Mouse (Mus musculus): ENCODE data around the gene Hrasls5. TPM values are rescaled to one million over a fixed set of nuclear protein-coding genes. Genes with fewer than 3 reads are reported as not detected.

Hrasls5 gene
- polyA plus RNA-seq, 1 experiment from 2014 or later, result not detected

DNA sequence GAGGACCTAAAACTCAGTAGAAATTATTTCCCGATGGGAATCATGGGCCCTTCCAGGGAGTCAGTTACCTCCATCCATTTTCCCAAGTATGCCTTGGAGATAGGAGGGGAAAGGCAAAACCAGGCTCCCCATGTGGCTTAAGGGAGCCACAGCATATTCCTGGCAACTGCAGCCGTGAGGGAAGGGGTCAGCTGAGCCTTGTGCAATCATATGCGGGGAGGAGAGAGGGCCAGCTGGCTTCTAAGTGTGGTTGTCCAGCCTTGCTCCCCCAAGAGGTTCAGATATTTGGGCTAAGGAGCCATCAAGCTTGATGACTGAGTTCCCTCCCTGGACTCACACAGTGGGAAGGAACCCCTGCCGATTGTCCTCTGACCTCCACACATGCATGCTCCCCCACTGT, 10.8 kb upstream of the Hrasls5 start:
- Histone ChIP-seq H3K9me3 (ENCODE audit: control insufficient read depth, low read length) (no peaks in the 10 kb centered on the region), H3K9ac (ENCODE audit: low read length) (no peak overlapping the region), H3K4me3 (ENCODE audit: low read depth, low read length) (no peak overlapping the region), H3K36me3 (ENCODE audit: control insufficient read depth, insufficient read depth, low read length) (no peaks in the 10 kb centered on the region), H3K4me1 (replicated peaks; ENCODE audit: control insufficient read depth, insufficient read depth, low read length) (peaks cover 2% of the 10 kb centered on the region; the same call in 1 of the 2 replicates), H3K27me3 (replicated peaks; ENCODE audit: control insufficient read depth, insufficient read depth, low read length) (no peaks in the 10 kb centered on the region), H3K27ac (ENCODE audit: low read depth) (no peak overlapping the region), H3K4me2 (ENCODE audit: low read length) (no peak overlapping the region)
- WGBS, result 81% methylated on average over 4 of the region's 4 CpGs
- ATAC-seq (replicated peaks; ENCODE audit: low FRiP score, low TSS enrichment, low read depth) (no peak), DNase-seq (ENCODE audit: low spot score) (peak; percentile 45)

DNA sequence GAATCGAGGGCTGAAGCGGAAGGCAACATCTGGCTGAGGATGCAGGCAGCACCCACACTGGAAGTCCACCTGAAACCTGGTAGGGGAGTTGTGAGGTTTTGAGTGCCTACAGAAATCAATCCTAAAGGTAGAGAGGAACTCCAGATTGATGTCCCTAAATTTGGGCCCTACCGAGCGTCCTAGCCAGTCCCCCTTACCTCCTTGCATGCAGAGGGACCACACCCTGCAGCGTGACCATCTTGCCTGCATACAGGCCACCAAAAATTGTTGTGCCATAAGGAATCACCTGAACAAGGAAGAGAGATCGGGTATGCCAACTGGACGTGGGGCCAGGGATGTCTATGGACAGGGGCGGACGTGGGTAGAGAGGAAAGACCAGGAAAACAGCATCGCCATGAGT, 8.2 kb upstream of the Hrasls5 start:
- Histone ChIP-seq H3K9me3 (ENCODE audit: control insufficient read depth, low read length) (no peaks in the 10 kb centered on the region), H3K4me3 (ENCODE audit: low read depth, low read length) (no peak overlapping the region), H3K4me2 (ENCODE audit: low read length) (no peak overlapping the region), H3K4me1 (replicated peaks; ENCODE audit: control insufficient read depth, insufficient read depth, low read length) (peaks cover 10% of the 10 kb centered on the region), H3K27me3 (replicated peaks; ENCODE audit: control insufficient read depth, insufficient read depth, low read length) (no peaks in the 10 kb centered on the region), H3K36me3 (ENCODE audit: control insufficient read depth, insufficient read depth, low read length) (no peaks in the 10 kb centered on the region), H3K27ac (ENCODE audit: low read depth) (no peak overlapping the region), H3K9ac (ENCODE audit: low read length) (no peak overlapping the region)
- ATAC-seq (replicated peaks; ENCODE audit: low FRiP score, low TSS enrichment, low read depth) (no peak), DNase-seq (ENCODE audit: low spot score) (peak; percentile 36)
- whole genome bisulfite sequencing, result 90% methylated on average over 10 of the region's 10 CpGs

DNA sequence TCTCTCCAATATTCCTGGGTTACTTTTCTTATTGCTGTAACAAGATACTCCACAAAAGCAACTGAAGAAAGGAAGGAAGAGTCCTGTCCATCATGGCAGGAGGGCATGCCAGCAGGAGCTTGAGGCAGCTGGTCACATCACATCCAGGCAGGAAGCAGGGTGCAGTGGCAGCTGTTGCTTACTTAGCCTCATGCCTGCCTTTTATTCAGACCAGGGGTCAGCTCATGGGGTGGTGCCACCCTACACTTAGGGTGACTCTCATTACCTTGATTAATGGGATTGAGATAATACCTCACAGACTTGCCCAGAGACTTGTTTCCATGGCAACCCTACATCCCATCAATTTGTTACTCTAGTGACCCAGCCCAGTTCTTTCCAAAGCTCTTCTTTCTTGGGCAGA, 7.3 kb upstream of the Hrasls5 start:
- Histone ChIP-seq H3K4me2 (ENCODE audit: low read length) (no peak overlapping the region), H3K27me3 (replicated peaks; ENCODE audit: control insufficient read depth, insufficient read depth, low read length) (no peaks in the 10 kb centered on the region), H3K36me3 (ENCODE audit: control insufficient read depth, insufficient read depth, low read length) (no peaks in the 10 kb centered on the region), H3K4me1 (replicated peaks; ENCODE audit: control insufficient read depth, insufficient read depth, low read length) (peaks cover 10% of the 10 kb centered on the region), H3K4me3 (ENCODE audit: low read depth, low read length) (no peak overlapping the region), H3K9ac (ENCODE audit: low read length) (no peak overlapping the region), H3K9me3 (ENCODE audit: control insufficient read depth, low read length) (no peaks in the 10 kb centered on the region), H3K27ac (ENCODE audit: low read depth) (no peak overlapping the region)
- DNase-seq (ENCODE audit: low spot score) (no peak), ATAC-seq (replicated peaks; ENCODE audit: low FRiP score, low TSS enrichment, low read depth) (no peak)

DNA sequence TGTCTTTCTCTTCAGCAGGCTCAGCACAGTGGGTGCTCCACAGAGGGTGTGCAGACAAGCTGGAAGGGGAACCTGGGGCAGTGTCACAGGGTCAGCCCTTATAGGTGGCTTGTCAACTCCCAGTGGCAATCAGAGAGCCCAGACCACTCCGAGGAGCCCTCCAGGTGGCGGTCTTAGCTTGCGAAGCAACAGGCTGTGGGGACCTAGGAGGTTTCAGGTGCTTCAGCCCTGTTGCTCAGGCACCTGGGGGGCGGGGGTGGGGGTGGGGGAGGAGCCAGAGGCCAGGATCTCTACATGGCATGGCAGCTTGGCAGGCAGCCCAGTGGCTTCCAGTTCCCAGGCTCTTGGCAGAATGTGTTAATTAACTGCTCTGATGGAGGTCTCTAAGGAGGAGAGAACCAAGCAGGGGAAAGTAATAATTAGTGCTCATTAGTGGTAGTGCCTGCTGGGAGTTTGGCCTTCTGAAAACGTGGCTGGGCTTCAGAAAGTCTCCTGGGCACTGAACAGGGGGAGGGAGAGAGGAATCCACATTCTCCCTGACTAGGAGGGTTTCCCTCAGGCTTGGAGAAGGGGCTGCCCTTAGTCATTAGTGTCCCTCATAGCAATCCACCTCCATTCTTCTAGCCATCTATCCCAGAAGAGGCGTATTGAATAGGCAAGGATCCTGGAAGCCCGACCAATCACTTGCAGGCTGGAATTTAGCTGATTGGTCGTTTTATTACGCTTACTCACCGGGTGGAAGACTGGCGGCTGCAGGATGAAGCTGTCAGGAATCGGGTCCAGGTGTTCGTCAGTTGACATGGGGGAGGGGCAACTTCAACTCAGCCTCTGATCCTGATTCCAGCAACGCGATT, 6.2 kb upstream of the Hrasls5 start:
- H3K27ac ChIP-seq (ENCODE audit: low read depth), result no peak overlapping the region
- WGBS, result 5% methylated on average over 15 of the region's 15 CpGs
- H3K9me3 ChIP-seq (ENCODE audit: control insufficient read depth, low read length), result no peaks in the 10 kb centered on the region
- peak overlapping the region; percentile 22; the same call in 1 of the 2 replicates for H3K9ac ChIP-seq (ENCODE audit: low read length)
- H3K4me1 ChIP-seq (replicated peaks; ENCODE audit: control insufficient read depth, insufficient read depth, low read length), result peaks cover 10% of the 10 kb centered on the region
- peak overlapping the region; percentile 61 for H3K4me2 ChIP-seq (ENCODE audit: low read length)
- H3K36me3 ChIP-seq (ENCODE audit: control insufficient read depth, insufficient read depth, low read length), result no peaks in the 10 kb centered on the region
- DNase-seq (ENCODE audit: low spot score), result no peak
- no peaks in the 10 kb centered on the region for H3K27me3 ChIP-seq (replicated peaks; ENCODE audit: control insufficient read depth, insufficient read depth, low read length)
- peak; percentile 63 for ATAC-seq (replicated peaks; ENCODE audit: low FRiP score, low TSS enrichment, low read depth)
- peak overlapping the region; percentile 25 for H3K4me3 ChIP-seq (ENCODE audit: low read depth, low read length)

DNA sequence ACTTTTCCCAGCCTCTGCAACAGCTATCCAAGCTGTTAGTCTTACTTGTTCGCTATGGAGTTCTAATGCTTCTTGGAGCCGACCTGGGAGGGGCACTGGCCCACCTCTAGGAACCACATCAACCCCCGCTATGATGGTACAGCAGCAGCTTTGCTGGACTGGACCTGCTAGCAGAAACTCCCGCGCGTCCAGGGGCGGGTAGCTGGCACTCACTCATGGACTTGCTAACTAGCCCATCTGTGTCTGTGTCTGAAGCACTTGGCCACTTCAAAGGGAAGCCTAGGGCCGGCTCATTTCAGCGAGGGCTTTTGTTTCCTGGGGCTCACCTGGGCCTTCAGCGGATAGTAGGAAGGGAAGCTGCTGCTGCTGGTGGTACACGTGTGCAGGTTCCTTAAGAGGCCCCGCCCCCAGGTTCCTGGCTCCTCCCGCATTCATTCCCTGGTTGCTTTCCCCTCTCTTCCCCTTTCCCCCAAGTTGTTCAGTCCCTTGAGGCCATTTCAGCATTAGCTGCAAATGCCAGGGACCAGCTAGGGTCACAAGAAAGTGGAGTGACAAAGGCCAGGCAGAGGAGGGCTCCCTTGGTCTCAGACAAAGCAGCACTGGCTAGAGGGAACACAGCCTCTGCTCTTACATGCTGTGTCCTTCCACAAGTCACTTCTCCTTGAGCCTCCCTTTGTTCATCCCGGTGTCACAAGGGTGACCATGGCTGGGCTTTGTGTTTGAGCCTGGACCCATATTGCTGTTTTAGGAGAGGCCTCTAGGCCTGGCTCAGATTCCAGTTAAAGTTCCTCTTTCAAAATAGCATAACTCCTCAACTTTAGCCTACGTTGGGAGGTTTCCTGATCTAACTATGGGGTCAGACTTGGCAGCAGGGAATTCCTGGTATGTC, 5.3 kb upstream of the Hrasls5 start, which contains the start of gene Lgals12:
Lgals12 (minus strand) TSS at position 393 of the 889 bp plus-strand sequence.
- 0 out of 2 replicates have a peak within 1 kb of the TSS, but pooled peaks have one; percentile 22 for H3K27ac ChIP-seq (ENCODE audit: low read depth)
- peaks cover 14% of the 10 kb centered on the region for H3K4me1 ChIP-seq (replicated peaks; ENCODE audit: control insufficient read depth, insufficient read depth, low read length)

DNA sequence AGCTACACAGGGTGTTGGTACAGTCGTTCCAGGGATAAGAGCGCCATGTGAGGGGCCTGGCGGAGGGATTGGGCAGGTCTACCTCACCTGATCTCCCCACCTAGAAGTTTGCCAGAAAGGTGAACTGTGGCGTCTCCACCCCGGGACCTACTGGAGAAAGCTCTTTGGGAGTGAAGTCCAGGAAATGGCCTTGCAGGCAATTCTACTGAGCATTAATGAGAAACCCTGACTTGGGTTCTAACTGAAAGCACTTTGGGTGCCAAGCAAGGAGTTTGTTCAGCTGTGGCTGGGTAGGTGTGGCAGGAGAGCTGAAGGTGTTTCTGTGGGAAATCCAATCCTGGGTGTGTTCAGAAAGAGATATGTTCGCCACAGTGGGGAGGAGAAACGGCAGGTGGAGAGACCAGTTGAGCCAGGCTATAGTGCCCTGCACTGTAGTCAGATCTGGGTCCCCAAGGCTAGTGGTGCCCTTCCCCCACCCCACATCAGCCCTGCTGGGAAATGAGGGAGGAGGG, 4.6 kb upstream of the Hrasls5 start:
- Histone ChIP-seq H3K4me3 (ENCODE audit: low read depth, low read length) (no peak overlapping the region), H3K9ac (ENCODE audit: low read length) (no peak overlapping the region), H3K27ac (ENCODE audit: low read depth) (0 out of 2 replicates have a peak overlapping the region, but pooled peaks have one; percentile 22), H3K9me3 (ENCODE audit: control insufficient read depth, low read length) (no peaks in the 10 kb centered on the region), H3K4me2 (ENCODE audit: low read length) (no peak overlapping the region), H3K27me3 (replicated peaks; ENCODE audit: control insufficient read depth, insufficient read depth, low read length) (no peaks in the 10 kb centered on the region), H3K4me1 (replicated peaks; ENCODE audit: control insufficient read depth, insufficient read depth, low read length) (peaks cover 14% of the 10 kb centered on the region), H3K36me3 (ENCODE audit: control insufficient read depth, insufficient read depth, low read length) (no peaks in the 10 kb centered on the region)
- ATAC-seq (replicated peaks; ENCODE audit: low FRiP score, low TSS enrichment, low read depth), result no peak
- peak; percentile 60 for DNase-seq (ENCODE audit: low spot score)
- WGBS, result 67% methylated on average over 7 of the region's 7 CpGs

More for the DNA sequence above, 5.3 kb upstream of the Hrasls5 start, which contains the start of gene Lgals12:
- Histone ChIP-seq H3K36me3 (ENCODE audit: control insufficient read depth, insufficient read depth, low read length) (no peaks in the 10 kb centered on the region), H3K9me3 (ENCODE audit: control insufficient read depth, low read length) (no peaks in the 10 kb centered on the region), H3K27me3 (replicated peaks; ENCODE audit: control insufficient read depth, insufficient read depth, low read length) (no peaks in the 10 kb centered on the region), H3K4me3 (ENCODE audit: low read depth, low read length) (peak within 1 kb of the TSS; percentile 25), H3K9ac (ENCODE audit: low read length) (peak within 1 kb of the TSS; percentile 22; the same call in 1 of the 2 replicates), H3K4me2 (ENCODE audit: low read length) (peak within 1 kb of the TSS; percentile 61)
- DNase-seq (ENCODE audit: low spot score) (peak; percentile 70), ATAC-seq (replicated peaks; ENCODE audit: low FRiP score, low TSS enrichment, low read depth) (peak; percentile 32; the same call in 1 of the 2 replicates)
- 8% methylated on average over 15 of the region's 15 CpGs for WGBS

GRCm38 (mm10) chr19:7613151-7613550, 810 bp downstream of the Hrasls5 start:
- Histone ChIP-seq H3K36me3 (ENCODE audit: control insufficient read depth, insufficient read depth, low read length) (no peaks in the 10 kb centered on the region), H3K4me2 (ENCODE audit: low read length) (no peak overlapping the region), H3K9me3 (ENCODE audit: control insufficient read depth, low read length) (no peaks in the 10 kb centered on the region), H3K4me3 (ENCODE audit: low read depth, low read length) (no peak overlapping the region), H3K9ac (ENCODE audit: low read length) (no peak overlapping the region), H3K27ac (ENCODE audit: low read depth) (no peak overlapping the region), H3K27me3 (replicated peaks; ENCODE audit: control insufficient read depth, insufficient read depth, low read length) (0 out of 2 replicates have a peak, but pooled peaks cover 3% of the 10 kb centered on the region), H3K4me1 (replicated peaks; ENCODE audit: control insufficient read depth, insufficient read depth, low read length) (0 out of 2 replicates have a peak, but pooled peaks cover 4% of the 10 kb centered on the region)
- 87% methylated on average over 7 of the region's 7 CpGs for WGBS
- ATAC-seq (replicated peaks; ENCODE audit: low FRiP score, low TSS enrichment, low read depth) (no peak), DNase-seq (ENCODE audit: low spot score) (peak; percentile 50)

- no peak for ATAC-seq (replicated peaks; ENCODE audit: low FRiP score, low TSS enrichment, low read depth)
- no peak overlapping the region for H3K9ac ChIP-seq (ENCODE audit: low read length)
- no peak for DNase-seq (ENCODE audit: low spot score)
These were observed 4.0 kb downstream of the Hrasls5 start for GRCm38 (mm10) chr19:7616231-7616930.

More at GRCm38 (mm10) chr19:7616231-7616930, 4.0 kb downstream of the Hrasls5 start:
- H3K27ac ChIP-seq (ENCODE audit: low read depth), result no peak overlapping the region
- no peaks in the 10 kb centered on the region for H3K9me3 ChIP-seq (ENCODE audit: control insufficient read depth, low read length)
- H3K4me3 ChIP-seq (ENCODE audit: low read depth, low read length), result no peak overlapping the region
- H3K27me3 ChIP-seq (replicated peaks; ENCODE audit: control insufficient read depth, insufficient read depth, low read length), result 0 out of 2 replicates have a peak, but pooled peaks cover 3% of the 10 kb centered on the region
- no peaks in the 10 kb centered on the region for H3K36me3 ChIP-seq (ENCODE audit: control insufficient read depth, insufficient read depth, low read length)
- 0 out of 2 replicates have a peak, but pooled peaks cover 4% of the 10 kb centered on the region for H3K4me1 ChIP-seq (replicated peaks; ENCODE audit: control insufficient read depth, insufficient read depth, low read length)
- WGBS, result 74% methylated on average over 5 of the region's 5 CpGs
- H3K4me2 ChIP-seq (ENCODE audit: low read length), result no peak overlapping the region

Data from intestine, embryonic 14.5 days (tissue).